Mouse (Mus musculus) lung, postnatal 14 days (tissue): Measurements from ENCODE around the gene Slc7a10.
"Not testable (repeated sequence)": the region's sequence is repeated elsewhere in the genome, so short reads cannot be mapped to it uniquely, and the experiment has no call there.

Source experiments
- DNase-seq: peaks from one replicate; pipeline ENCODE4 v3.0.0; 2021

The Slc7a10 gene

GRCm38 (mm10) chr7:35175533-35175932 is 10.7 kb upstream of the Slc7a10 start:
- no peak for DNase-seq

GRCm38 (mm10) chr7:35176412-35177381 is 9.5 kb upstream of the Slc7a10 start:
- DNase-seq: peak; percentile 63

GRCm38 (mm10) chr7:35184833-35185724 is 1.1 kb upstream of the Slc7a10 start:
- peak; percentile 37 for DNase-seq

GRCm38 (mm10) chr7:35189699-35190098 is 3.5 kb downstream of the Slc7a10 start:
- DNase-seq: no peak

GRCm38 (mm10) chr7:35191276-35191675 is 5.1 kb downstream of the Slc7a10 start:
- no peak for DNase-seq

- DNase-seq: peak; percentile 43
Observed at GRCm38 (mm10) chr7:35197022-35197421, 10.8 kb downstream of the Slc7a10 start.

GRCm38 (mm10) chr7:35198981-35199754 is 13.0 kb downstream of the Slc7a10 start:
- peak; percentile 55 for DNase-seq

- DNase-seq: peak; percentile 39
Observed at GRCm38 (mm10) chr7:35199755-35200154, 13.6 kb downstream of the Slc7a10 start.

- no peak for DNase-seq
Observed at GRCm38 (mm10) chr7:35211791-35212190, 25.6 kb downstream of the Slc7a10 start.

- no peak for DNase-seq
Observed at GRCm38 (mm10) chr7:35214442-35215222, 28.4 kb downstream of the Slc7a10 start.

GRCm38 (mm10) chr7:35215225-35215624 is 29.0 kb downstream of the Slc7a10 start, which contains the start of gene Lrp3:
Lrp3 (minus strand) TSS chr7:35215498.
- peak; percentile 75 for DNase-seq

GRCm38 (mm10) chr7:35215731-35216130 is 29.5 kb downstream of the Slc7a10 start:
- no peak for DNase-seq

- no peak for DNase-seq
Observed at GRCm38 (mm10) chr7:35220694-35221365, 34.6 kb downstream of the Slc7a10 start.

GRCm38 (mm10) chr7:35230333-35230732 is 44.1 kb downstream of the Slc7a10 start:
- DNase-seq: no peak

GRCm38 (mm10) chr7:35232796-35233455 is 46.7 kb downstream of the Slc7a10 start:
- DNase-seq: no peak

GRCm38 (mm10) chr7:35233861-35234260 is 47.7 kb downstream of the Slc7a10 start:
- no peak for DNase-seq

GRCm38 (mm10) chr7:35234361-35235245 is 48.4 kb downstream of the Slc7a10 start:
- DNase-seq: peak; percentile 99

GRCm38 (mm10) chr7:35235308-35235707 is 49.1 kb downstream of the Slc7a10 start:
- peak; percentile 60 for DNase-seq

GRCm38 (mm10) chr7:35237935-35238334 is 51.8 kb downstream of the Slc7a10 start:
- not testable (repeated sequence) for DNase-seq
